Mouse (Mus musculus) C2C12 (cell line): Measurements from ENCODE around the gene Ncbp3. TPM values are rescaled to one million over a fixed set of nuclear protein-coding genes. Genes with fewer than 3 reads are reported as not detected.

Source experiments
- H3K27me3 ChIP-seq: one replicate; pipeline ENCODE4 v1.6.1; 2011; ENCODE audit not compliant: control insufficient read depth, insufficient read depth, insufficient read length
- H3K36me3 ChIP-seq: one replicate; pipeline ENCODE4 v1.6.1; 2011; ENCODE audit not compliant: control insufficient read depth, insufficient read depth
- H3K4me3 ChIP-seq: one replicate; pipeline ENCODE4 v1.5.1; 2011; ENCODE audit warnings: mild to moderate bottlenecking, control low read depth; ENCODE audit not compliant: poor library complexity, insufficient read depth, severe bottlenecking
- H3K79me2 ChIP-seq: one replicate; pipeline ENCODE4 v1.6.1; 2011; ENCODE audit not compliant: control insufficient read depth, insufficient read depth
- H3K79me3 ChIP-seq: one replicate; pipeline ENCODE4 v1.6.1; 2011; ENCODE audit warnings: low read depth, control low read depth
- H3ac ChIP-seq: one replicate; pipeline ENCODE3; 2011; ENCODE audit warnings: low read depth; ENCODE audit not compliant: control insufficient read depth, insufficient read length
- CEBPB ChIP-seq: IDR thresholded peaks from one replicate; pipeline ENCODE4 v1.6.1; 2011; ENCODE audit warnings: low read depth, mild to moderate bottlenecking, control low read depth, moderate library complexity
- CTCF ChIP-seq: IDR thresholded peaks from one replicate; pipeline ENCODE4 v1.5.1; 2011; ENCODE audit not compliant: control insufficient read depth, insufficient read depth, insufficient read length
- FOSL1 ChIP-seq: IDR thresholded peaks from one replicate; pipeline ENCODE4 v1.8.0; 2011; ENCODE audit warnings: mild to moderate bottlenecking, low read length; ENCODE audit not compliant: poor library complexity, insufficient read depth, severe bottlenecking
- MAX ChIP-seq: IDR thresholded peaks from one replicate; pipeline ENCODE4 v1.6.1; 2011; ENCODE audit warnings: mild to moderate bottlenecking, control low read depth
- MYOD1 ChIP-seq: IDR thresholded peaks from one replicate; pipeline ENCODE4 v1.6.1; 2011; ENCODE audit warnings: low read depth; ENCODE audit not compliant: control insufficient read depth, insufficient read length
- MYOG ChIP-seq: IDR thresholded peaks from one replicate; pipeline ENCODE4 v1.6.1; 2011; ENCODE audit not compliant: control insufficient read depth, insufficient read length; ENCODE audit errors: extremely low read depth
- USF1 ChIP-seq: IDR thresholded peaks from one replicate; pipeline ENCODE4 v1.6.1; 2011; ENCODE audit warnings: low read depth, mild to moderate bottlenecking, control low read depth, moderate library complexity
- polyA plus RNA-seq: library from polyadenylated mRNA; unstranded; fragments of >200 nt; fragmentation: generic; extraction: Trizol; gene quantifications from one replicate; pipeline ENCODE4 v1.2.1, GENCODE M21; 2012; ENCODE audit warnings: missing spikeins

Ncbp3 gene
- polyA plus RNA-seq, 1 experiment = 3.6 TPM

GRCm38 (mm10) chr11:73092057-73092456 lies 44.5 kb downstream of the Ncbp3 start:
- Histone ChIP-seq H3K4me3 (no peak overlapping the region), H3K79me2 (no peaks in the 10 kb centered on the region), H3ac (no peak overlapping the region), H3K79me3 (no peaks in the 10 kb centered on the region), H3K36me3 (no peaks in the 10 kb centered on the region), H3K27me3 (no peaks in the 10 kb centered on the region)
- no peak for TF ChIP-seq MAX
- no peak for TF ChIP-seq FOSL1
- no peak for TF ChIP-seq USF1
- TF ChIP-seq MYOD1 = no peak

GRCm38 (mm10) chr11:73092877-73093276 lies 45.3 kb downstream of the Ncbp3 start:
- H3K4me3 ChIP-seq = no peak overlapping the region
- H3K79me2 ChIP-seq = no peaks in the 10 kb centered on the region
- TF ChIP-seq MYOD1 = no peak
- no peak for TF ChIP-seq CEBPB
- no peak for TF ChIP-seq FOSL1
- TF ChIP-seq MYOG = no peak
- TF ChIP-seq MAX = no peak
- TF ChIP-seq CTCF = no peak
- TF ChIP-seq USF1 = no peak
- H3K36me3 ChIP-seq = no peaks in the 10 kb centered on the region
- H3K27me3 ChIP-seq = no peaks in the 10 kb centered on the region
- no peaks in the 10 kb centered on the region for H3K79me3 ChIP-seq
- no peak overlapping the region for H3ac ChIP-seq

GRCm38 (mm10) chr11:73094231-73094995 lies 46.8 kb downstream of the Ncbp3 start:
- Histone ChIP-seq H3ac (no peak overlapping the region), H3K36me3 (no peaks in the 10 kb centered on the region), H3K27me3 (no peaks in the 10 kb centered on the region), H3K79me3 (no peaks in the 10 kb centered on the region), H3K4me3 (no peak overlapping the region), H3K79me2 (no peaks in the 10 kb centered on the region)
- TF ChIP-seq MYOG (no peak), MAX (no peak), CEBPB (no peak), FOSL1 (no peak), CTCF (no peak), MYOD1 (no peak), USF1 (no peak)

- TF ChIP-seq USF1 (no peak), MAX (no peak), CEBPB (no peak), CTCF (no peak), MYOD1 (no peak), FOSL1 (no peak), MYOG (no peak)
- Histone ChIP-seq H3K36me3 (no peaks in the 10 kb centered on the region), H3K79me2 (no peaks in the 10 kb centered on the region), H3K4me3 (no peak overlapping the region), H3K79me3 (no peaks in the 10 kb centered on the region), H3ac (no peak overlapping the region), H3K27me3 (no peaks in the 10 kb centered on the region)
These were observed 51.3 kb downstream of the Ncbp3 start for GRCm38 (mm10) chr11:73098860-73099259.

GRCm38 (mm10) chr11:73099976-73100750 lies 52.6 kb downstream of the Ncbp3 start:
- no peak overlapping the region for H3ac ChIP-seq
- no peaks in the 10 kb centered on the region for H3K36me3 ChIP-seq
- H3K27me3 ChIP-seq = no peaks in the 10 kb centered on the region
- no peaks in the 10 kb centered on the region for H3K79me2 ChIP-seq
- no peaks in the 10 kb centered on the region for H3K79me3 ChIP-seq
- TF ChIP-seq CTCF (no peak), CEBPB (no peak), MAX (no peak), USF1 (no peak), MYOD1 (no peak), MYOG (no peak), FOSL1 (no peak)
- no peak overlapping the region for H3K4me3 ChIP-seq
